Mouse (Mus musculus) bone marrow, adult 2 months (tissue): ENCODE data around the gene Wrap53.
"Not testable (repeated sequence)": the region's sequence is repeated elsewhere in the genome, so short reads cannot be mapped to it uniquely, and the experiment has no call there.

Experiments
- CTCF ChIP-seq: fragments of 200-500 bp; IDR thresholded peaks from 2 replicates; pipeline ENCODE4 v1.5.1; 2011; ENCODE audit warnings: low read length, control low read depth; ENCODE audit not compliant: control insufficient read depth, insufficient read depth
- POLR2A ChIP-seq: fragments of 200-500 bp; IDR thresholded peaks from 2 replicates; pipeline ENCODE4 v1.6.1; 2011; ENCODE audit warnings: low read depth, mild to moderate bottlenecking, control low read depth, low read length, borderline replicate concordance; ENCODE audit not compliant: control insufficient read depth

- not testable (repeated sequence) for TF ChIP-seq POLR2A, CTCF
These were observed 49.3 kb downstream of the Wrap53 start for GRCm38 (mm10) chr11:69530755-69531154.
